Mouse (Mus musculus): Measurements from ENCODE around the gene Rap1b. TPM values are rescaled to one million over a fixed set of nuclear protein-coding genes. Genes with fewer than 3 reads are reported as not detected.
"Not testable (repeated sequence)": the region's sequence is repeated elsewhere in the genome, so short reads cannot be mapped to it uniquely, and the experiment has no call there.

The Rap1b gene
- total RNA-seq (2018; cell fraction: chromatin; rRNA removed) = 100 to 1,000 TPM in 25 of 26 experiments, 10 to 100 TPM in 1; 70.7 to 351 (median 212) TPM
- total RNA-seq (2018; cell fraction: cytosol; rRNA removed) = 100 to 1,000 TPM; 377 to 760 (median 592) TPM
- total RNA-seq (2018; cell fraction: nucleus; rRNA removed) = 100 to 1,000 TPM; 221 to 711 (median 424) TPM
- polyA plus RNA-seq (2018) = 389 to 490 TPM (median 469 TPM) in 3 replicates

- H3K79me2 ChIP-seq (ENCODE audit: inconsistent target) = peaks cover 42% of the 10 kb centered on the region
- under 1% methylated on average over 56 of the region's 112 CpGs for WGBS (ENCODE audit: missing documents)
Observed at GRCm38 (mm10) chr10:117845597-117846259, at the start of gene Rap1b. TSS of gene Rap1b (minus strand) at chr10:117846035.

DNA sequence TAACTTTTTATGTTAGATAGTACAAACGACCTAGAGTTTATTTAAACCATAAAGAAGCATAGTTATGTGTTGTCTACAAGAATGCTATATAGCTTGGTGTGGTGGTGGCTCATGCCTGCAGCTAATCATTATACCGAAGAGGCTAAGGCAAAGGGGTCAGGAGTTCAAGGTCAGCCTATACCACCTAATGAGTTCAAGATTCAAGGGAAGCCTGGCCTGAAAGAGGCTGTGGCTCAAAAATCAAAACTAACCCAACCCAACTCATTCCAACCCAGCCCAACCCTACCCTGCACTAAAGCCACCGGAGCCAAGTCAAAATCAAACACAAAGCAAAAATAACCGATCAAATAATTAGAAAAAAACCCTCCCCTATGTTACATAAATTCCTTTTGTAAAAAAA, 49.4 kb upstream of the Rap1b start:
- Histone ChIP-seq H3K79me2 (ENCODE audit: inconsistent target) (no peaks in the 10 kb centered on the region), H3K27ac (no peak overlapping the region), H3K4me3 (ENCODE audit: inconsistent target) (no peak overlapping the region), H3K36me3 (ENCODE audit: inconsistent target) (no peaks in the 10 kb centered on the region)
- WGBS (ENCODE audit: missing documents) = 96% methylated on average over 4 of the region's 4 CpGs

More at GRCm38 (mm10) chr10:117845597-117846259, at the start of gene Rap1b:
- H3K36me3 ChIP-seq (ENCODE audit: inconsistent target) = no peaks in the 10 kb centered on the region
- peak within 1 kb of the TSS; percentile 59 for H3K4me3 ChIP-seq (ENCODE audit: inconsistent target)
- peak within 1 kb of the TSS; percentile 80 for H3K27ac ChIP-seq

DNA sequence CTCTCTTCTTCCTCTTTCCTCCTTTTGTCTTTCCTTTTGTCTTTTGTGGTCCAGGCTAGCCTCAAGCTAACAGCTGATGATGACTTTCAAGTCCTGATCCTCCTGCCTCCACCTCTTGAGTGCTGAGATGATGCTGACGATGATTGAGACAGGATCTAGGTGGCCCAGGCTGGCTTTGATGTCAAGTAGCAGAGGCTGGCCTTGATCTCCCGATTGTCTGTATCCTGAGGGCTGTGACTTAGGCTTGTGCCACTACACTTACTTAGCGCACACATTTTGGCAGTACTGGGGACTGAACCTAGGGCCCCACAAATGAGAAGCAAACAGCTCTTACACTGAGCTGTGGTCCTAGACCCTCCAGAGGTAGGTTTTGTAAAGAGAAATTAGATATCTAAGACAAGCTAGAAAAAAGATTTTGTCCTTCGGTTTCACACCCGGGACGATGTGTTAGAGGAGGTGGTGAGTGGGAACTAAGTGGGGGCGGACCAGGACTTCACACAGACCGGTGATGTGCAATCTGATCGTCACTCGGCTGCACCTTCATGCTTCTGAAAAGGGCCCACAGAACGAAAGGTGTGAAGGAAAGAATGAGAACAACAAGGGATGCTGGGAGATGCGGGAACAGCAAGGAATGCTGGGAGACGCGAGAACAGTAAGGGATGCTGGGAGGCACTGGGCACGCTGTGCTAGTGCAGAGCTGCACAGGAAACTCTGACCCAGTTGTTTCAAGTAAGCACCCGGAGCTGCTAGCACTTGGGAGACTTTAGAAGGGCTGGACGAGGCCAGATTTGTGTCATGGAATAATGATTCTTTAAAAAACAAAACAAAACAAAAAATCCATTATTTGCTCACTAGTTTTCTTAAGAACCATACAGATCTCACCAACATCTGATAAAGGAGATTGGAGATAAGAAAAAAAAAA, 48.5 kb upstream of the Rap1b start:
- Histone ChIP-seq H3K79me2 (ENCODE audit: inconsistent target) (no peaks in the 10 kb centered on the region), H3K36me3 (ENCODE audit: inconsistent target) (no peaks in the 10 kb centered on the region), H3K27ac (no peak overlapping the region), H3K4me3 (ENCODE audit: inconsistent target) (no peak overlapping the region)
- WGBS (ENCODE audit: missing documents) = 95% methylated on average over 17 of the region's 17 CpGs

- 42% methylated on average over 4 of the region's 13 CpGs for WGBS (ENCODE audit: missing documents)
- not testable (repeated sequence) for H3K79me2 ChIP-seq (ENCODE audit: inconsistent target); H3K36me3 ChIP-seq (ENCODE audit: inconsistent target); H3K4me3 ChIP-seq (ENCODE audit: inconsistent target); H3K27ac ChIP-seq
Observed at GRCm38 (mm10) chr10:117893128-117893527, 47.3 kb upstream of the Rap1b start.

DNA sequence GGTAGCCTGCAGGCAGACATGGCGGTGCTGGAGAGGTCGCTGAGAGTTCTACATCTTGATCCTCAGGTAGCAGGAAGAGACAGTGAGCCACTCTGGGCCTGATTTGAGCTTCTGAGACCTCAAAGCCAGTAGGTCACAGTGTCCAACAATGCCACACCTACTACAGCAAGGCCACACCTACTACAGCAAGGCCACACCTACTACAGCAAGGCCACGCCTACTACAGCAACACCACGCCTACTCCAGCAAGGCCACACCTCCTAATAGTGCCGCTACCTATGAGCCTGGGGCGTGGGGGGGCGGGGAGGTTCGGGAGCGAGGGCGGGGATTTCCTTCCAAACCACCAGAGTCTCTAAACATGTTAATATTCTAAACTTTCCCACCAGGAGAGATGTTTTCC, 45.5 kb upstream of the Rap1b start:
- H3K4me3 ChIP-seq (ENCODE audit: inconsistent target) = no peak overlapping the region
- H3K27ac ChIP-seq = no peak overlapping the region
- H3K79me2 ChIP-seq (ENCODE audit: inconsistent target) = no peaks in the 10 kb centered on the region
- WGBS (ENCODE audit: missing documents) = 89% methylated on average over 10 of the region's 10 CpGs
- no peaks in the 10 kb centered on the region for H3K36me3 ChIP-seq (ENCODE audit: inconsistent target)

DNA sequence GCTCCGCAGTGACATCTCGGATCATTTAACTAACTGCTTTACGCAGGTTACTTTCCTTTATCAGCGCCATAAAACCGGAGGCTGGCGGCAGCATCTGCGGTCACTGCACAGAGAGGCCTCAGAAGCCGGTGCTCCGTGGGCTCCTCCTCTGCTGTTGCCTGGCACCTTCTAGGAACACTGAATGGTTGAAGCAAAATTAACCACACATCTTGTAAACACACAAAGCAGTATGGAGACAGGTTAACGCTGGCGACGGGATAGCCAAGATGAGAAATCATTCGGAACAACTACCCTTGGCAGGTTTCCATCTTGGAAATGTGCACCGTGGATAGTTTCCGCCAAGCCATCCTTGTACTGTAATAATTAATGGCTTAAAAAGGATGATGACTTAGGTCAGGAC, 43.0 kb upstream of the Rap1b start:
- WGBS (ENCODE audit: missing documents) = 77% methylated on average over 15 of the region's 15 CpGs

GRCm38 (mm10) chr10:117885358-117885757, 39.5 kb upstream of the Rap1b start:
- WGBS (ENCODE audit: missing documents) = 84% methylated on average over 4 of the region's 4 CpGs
- Histone ChIP-seq H3K36me3 (ENCODE audit: inconsistent target) (no peaks in the 10 kb centered on the region), H3K4me3 (ENCODE audit: inconsistent target) (no peak overlapping the region), H3K27ac (no peak overlapping the region), H3K79me2 (ENCODE audit: inconsistent target) (no peaks in the 10 kb centered on the region)

More for the DNA sequence above, 43.0 kb upstream of the Rap1b start:
- H3K27ac ChIP-seq = no peak overlapping the region
- no peak overlapping the region for H3K4me3 ChIP-seq (ENCODE audit: inconsistent target)
- no peaks in the 10 kb centered on the region for H3K36me3 ChIP-seq (ENCODE audit: inconsistent target)
- no peaks in the 10 kb centered on the region for H3K79me2 ChIP-seq (ENCODE audit: inconsistent target)

GRCm38 (mm10) chr10:117884760-117885159, 38.9 kb upstream of the Rap1b start:
- 93% methylated on average over 5 of the region's 5 CpGs for WGBS (ENCODE audit: missing documents)
- Histone ChIP-seq H3K79me2 (ENCODE audit: inconsistent target) (no peaks in the 10 kb centered on the region), H3K4me3 (ENCODE audit: inconsistent target) (no peak overlapping the region), H3K36me3 (ENCODE audit: inconsistent target) (no peaks in the 10 kb centered on the region), H3K27ac (no peak overlapping the region)

GRCm38 (mm10) chr10:117883438-117883837, 37.6 kb upstream of the Rap1b start:
- Histone ChIP-seq H3K27ac (no peak overlapping the region), H3K4me3 (ENCODE audit: inconsistent target) (no peak overlapping the region), H3K36me3 (ENCODE audit: inconsistent target) (no peaks in the 10 kb centered on the region), H3K79me2 (ENCODE audit: inconsistent target) (no peaks in the 10 kb centered on the region)
- WGBS (ENCODE audit: missing documents) = 70% methylated on average over 7 of the region's 8 CpGs

GRCm38 (mm10) chr10:117878628-117879027, 32.8 kb upstream of the Rap1b start:
- no peak overlapping the region for H3K4me3 ChIP-seq (ENCODE audit: inconsistent target)
- no peaks in the 10 kb centered on the region for H3K36me3 ChIP-seq (ENCODE audit: inconsistent target)
- WGBS (ENCODE audit: missing documents) = 95% methylated on average over 9 of the region's 9 CpGs
- H3K27ac ChIP-seq = no peak overlapping the region
- no peaks in the 10 kb centered on the region for H3K79me2 ChIP-seq (ENCODE audit: inconsistent target)

- Histone ChIP-seq H3K79me2 (ENCODE audit: inconsistent target) (no peaks in the 10 kb centered on the region), H3K27ac (no peak overlapping the region), H3K4me3 (ENCODE audit: inconsistent target) (no peak overlapping the region), H3K36me3 (ENCODE audit: inconsistent target) (no peaks in the 10 kb centered on the region)
- 76% methylated on average over 8 of the region's 8 CpGs for WGBS (ENCODE audit: missing documents)
Observed at GRCm38 (mm10) chr10:117876801-117877200, 31.0 kb upstream of the Rap1b start.

DNA sequence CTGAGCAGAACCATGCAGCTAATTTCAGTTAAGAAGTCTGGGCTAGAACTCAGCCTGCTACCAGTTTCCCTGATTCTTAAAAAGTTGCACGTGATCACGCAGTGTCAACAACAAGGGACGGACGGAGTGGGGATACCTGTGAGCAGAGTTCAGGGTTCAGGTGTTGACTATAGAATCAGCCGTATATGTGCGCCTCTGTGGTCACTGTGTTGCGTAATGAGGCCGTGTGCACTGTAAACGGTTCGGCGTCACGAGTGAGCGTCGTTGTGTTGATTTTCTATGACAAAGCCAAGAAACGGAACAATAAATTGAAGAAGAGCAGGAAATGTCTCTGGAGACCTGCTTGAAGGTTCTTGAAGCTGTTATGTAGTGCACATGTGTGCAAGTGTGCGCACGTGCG, 30.6 kb upstream of the Rap1b start:
- 52% methylated on average over 18 of the region's 18 CpGs for WGBS (ENCODE audit: missing documents)

DNA sequence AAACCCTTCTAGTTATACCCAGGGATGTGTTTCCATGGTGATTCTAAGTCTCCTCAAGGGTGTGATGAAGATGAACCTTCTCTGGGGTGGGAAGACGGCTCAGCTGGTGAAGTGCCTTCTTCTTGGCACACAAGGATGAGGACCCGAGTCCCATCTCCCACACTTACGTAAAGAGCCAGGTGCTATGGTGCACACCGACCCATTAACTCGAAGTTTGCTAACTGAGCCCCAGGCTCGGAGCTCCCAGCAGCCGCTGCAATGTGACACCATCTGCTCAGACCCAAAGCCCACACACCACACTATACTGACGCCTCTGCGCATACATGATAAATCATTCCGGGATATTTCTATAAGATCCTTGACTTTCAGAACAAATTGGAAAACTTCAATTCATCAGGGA, 29.1 kb upstream of the Rap1b start:
- H3K4me3 ChIP-seq (ENCODE audit: inconsistent target) = no peak overlapping the region
- H3K36me3 ChIP-seq (ENCODE audit: inconsistent target) = no peaks in the 10 kb centered on the region
- 96% methylated on average over 10 of the region's 10 CpGs for WGBS (ENCODE audit: missing documents)
- H3K79me2 ChIP-seq (ENCODE audit: inconsistent target) = no peaks in the 10 kb centered on the region
- H3K27ac ChIP-seq = no peak overlapping the region

More for the DNA sequence above, 30.6 kb upstream of the Rap1b start:
- Histone ChIP-seq H3K79me2 (ENCODE audit: inconsistent target) (no peaks in the 10 kb centered on the region), H3K27ac (no peak overlapping the region), H3K36me3 (ENCODE audit: inconsistent target) (no peaks in the 10 kb centered on the region), H3K4me3 (ENCODE audit: inconsistent target) (no peak overlapping the region)

DNA sequence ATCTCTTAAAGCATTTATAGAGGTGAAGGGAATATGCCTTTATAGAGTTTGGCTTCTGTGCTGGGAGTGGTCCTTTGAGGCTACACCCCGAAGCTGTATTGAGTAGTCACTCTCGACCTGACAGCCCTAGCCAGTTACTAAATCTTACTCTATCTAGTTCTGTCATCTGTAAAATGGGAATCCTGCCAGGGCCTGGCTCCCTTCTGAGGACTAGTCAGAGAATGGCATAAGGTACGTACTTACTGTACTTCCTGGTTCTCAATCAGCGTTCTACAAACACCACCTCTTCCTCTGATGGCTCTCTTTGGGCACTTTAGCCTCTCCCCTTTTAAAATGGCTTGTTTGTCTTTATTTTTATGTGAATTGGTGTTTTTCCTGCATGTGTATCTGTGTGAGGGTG, 28.1 kb upstream of the Rap1b start:
- 32% methylated on average over 4 of the region's 4 CpGs for WGBS (ENCODE audit: missing documents)
- H3K27ac ChIP-seq = no peak overlapping the region
- no peak overlapping the region for H3K4me3 ChIP-seq (ENCODE audit: inconsistent target)

DNA sequence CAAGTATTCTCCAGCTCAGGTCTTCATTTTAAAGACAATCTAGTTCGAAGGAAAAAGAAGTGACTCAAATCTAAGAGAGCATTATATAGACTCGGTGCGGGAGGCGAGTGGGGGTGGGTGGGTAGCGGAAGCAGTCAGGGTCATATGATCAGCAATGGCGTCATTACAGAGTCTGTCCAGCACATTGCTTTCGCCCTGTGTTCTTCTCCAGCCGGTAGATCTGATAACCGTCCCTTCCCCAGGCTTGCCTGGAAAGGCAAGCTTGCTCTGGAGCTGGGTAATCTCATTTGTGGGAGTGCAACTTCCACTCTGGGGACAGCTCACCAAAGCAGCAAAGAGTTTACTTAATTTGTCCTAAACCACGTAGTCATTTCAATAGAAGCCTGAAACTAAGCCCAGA, 26.6 kb upstream of the Rap1b start:
- H3K27ac ChIP-seq = peak overlapping the region; percentile 7; the same call in 1 of the 2 replicates
- 73% methylated on average over 7 of the region's 10 CpGs for WGBS (ENCODE audit: missing documents)
- H3K4me3 ChIP-seq (ENCODE audit: inconsistent target) = no peak overlapping the region
- H3K79me2 ChIP-seq (ENCODE audit: inconsistent target) = no peaks in the 10 kb centered on the region
- no peaks in the 10 kb centered on the region for H3K36me3 ChIP-seq (ENCODE audit: inconsistent target)

More for the DNA sequence above, 28.1 kb upstream of the Rap1b start:
- no peaks in the 10 kb centered on the region for H3K79me2 ChIP-seq (ENCODE audit: inconsistent target)
- no peaks in the 10 kb centered on the region for H3K36me3 ChIP-seq (ENCODE audit: inconsistent target)

All from macrophage (primary cell).